Mouse (Mus musculus): ENCODE results near the gene Smu1. TPM values are rescaled to one million over a fixed set of nuclear protein-coding genes. Genes with fewer than 3 reads are reported as not detected.

Smu1 gene
- polyA plus RNA-seq (2012; fragmentation: generic; extraction: Trizol), result 81.4 TPM
- long read RNA-seq, experiment 1, transcript Smu1-201 (12 exons, 2,418 nt), result major isoform, 154 of 173 reads
- long read RNA-seq, experiment 1, partial matches to known transcripts, result 15 of 173 reads
- long read RNA-seq, experiment 1, other reads (novel, unspliced or antisense), result 4 of 173 reads
- long read RNA-seq, experiment 2, transcript Smu1-201 (12 exons, 2,418 nt), result major isoform, 859 of 882 reads
- long read RNA-seq, experiment 2, partial matches to known transcripts, result 8 of 882 reads
- long read RNA-seq, experiment 2, other reads (novel, unspliced or antisense), result 14 of 882 reads

- Histone ChIP-seq H3K27me3 (ENCODE audit: control insufficient read depth, insufficient read depth, insufficient read length) (peaks cover 10% of the 10 kb centered on the region), H3ac (ENCODE audit: control insufficient read depth, insufficient read length, low read depth) (peak within 1 kb of the TSS; percentile 77), H3K79me2 (ENCODE audit: control insufficient read depth, insufficient read depth) (peaks cover 26% of the 10 kb centered on the region), H3K79me3 (ENCODE audit: low read depth) (peaks cover 22% of the 10 kb centered on the region), H3K36me3 (ENCODE audit: control insufficient read depth, insufficient read depth) (peaks cover 30% of the 10 kb centered on the region), H3K4me3 (ENCODE audit: insufficient read depth, poor library complexity, severe bottlenecking) (peak within 1 kb of the TSS; percentile 96)
- TF ChIP-seq MYOG (IDR thresholded peaks at IDR 0.05; ENCODE audit: control insufficient read depth, extremely low read depth, insufficient read length) (no peak), FOSL1 (IDR thresholded peaks at IDR 0.05; ENCODE audit: insufficient read depth, low read length, poor library complexity, severe bottlenecking) (no peak), MYOD1 (IDR thresholded peaks at IDR 0.05; ENCODE audit: control insufficient read depth, insufficient read length, low read depth) (no peak), USF1 (IDR thresholded peaks at IDR 0.05; ENCODE audit: low read depth) (no peak), CEBPB (IDR thresholded peaks at IDR 0.05; ENCODE audit: low read depth) (no peak), MAX (IDR thresholded peaks at IDR 0.05) (peak; percentile 77)
Measured at GRCm38 (mm10) chr4:40757780-40758420, at the start of gene Smu1. Smu1 (minus strand) TSS chr4:40757923.

- Histone ChIP-seq H3K79me2 (ENCODE audit: control insufficient read depth, insufficient read depth) (no peaks in the 10 kb centered on the region), H3K27me3 (ENCODE audit: control insufficient read depth, insufficient read depth, insufficient read length) (no peaks in the 10 kb centered on the region), H3K4me3 (ENCODE audit: insufficient read depth, poor library complexity, severe bottlenecking) (no peak overlapping the region), H3K79me3 (ENCODE audit: low read depth) (no peaks in the 10 kb centered on the region), H3ac (ENCODE audit: control insufficient read depth, insufficient read length, low read depth) (no peak overlapping the region), H3K36me3 (ENCODE audit: control insufficient read depth, insufficient read depth) (peaks cover 84% of the 10 kb centered on the region)
- no peak for TF ChIP-seq MYOG (IDR thresholded peaks at IDR 0.05; ENCODE audit: control insufficient read depth, extremely low read depth, insufficient read length)
- TF ChIP-seq FOSL1 (IDR thresholded peaks at IDR 0.05; ENCODE audit: insufficient read depth, low read length, poor library complexity, severe bottlenecking), result no peak
- no peak for TF ChIP-seq MYOD1 (IDR thresholded peaks at IDR 0.05; ENCODE audit: control insufficient read depth, insufficient read length, low read depth)
- TF ChIP-seq CEBPB (IDR thresholded peaks at IDR 0.05; ENCODE audit: low read depth), result no peak
- TF ChIP-seq MAX (IDR thresholded peaks at IDR 0.05), result no peak
- no peak for TF ChIP-seq USF1 (IDR thresholded peaks at IDR 0.05; ENCODE audit: low read depth)
- no peak for TF ChIP-seq CTCF (IDR thresholded peaks at IDR 0.05; ENCODE audit: control insufficient read depth, insufficient read depth, insufficient read length)
Measured at GRCm38 (mm10) chr4:40807382-40807781, 49.7 kb upstream of the Smu1 start.

GRCm38 (mm10) chr4:40805401-40805800 is 47.7 kb upstream of the Smu1 start:
- Histone ChIP-seq H3K79me3 (ENCODE audit: low read depth) (no peaks in the 10 kb centered on the region), H3K27me3 (ENCODE audit: control insufficient read depth, insufficient read depth, insufficient read length) (no peaks in the 10 kb centered on the region), H3K4me3 (ENCODE audit: insufficient read depth, poor library complexity, severe bottlenecking) (no peak overlapping the region), H3ac (ENCODE audit: control insufficient read depth, insufficient read length, low read depth) (no peak overlapping the region), H3K79me2 (ENCODE audit: control insufficient read depth, insufficient read depth) (no peaks in the 10 kb centered on the region), H3K36me3 (ENCODE audit: control insufficient read depth, insufficient read depth) (peaks cover 67% of the 10 kb centered on the region)
- TF ChIP-seq MYOG (IDR thresholded peaks at IDR 0.05; ENCODE audit: control insufficient read depth, extremely low read depth, insufficient read length) (no peak), CEBPB (IDR thresholded peaks at IDR 0.05; ENCODE audit: low read depth) (no peak), FOSL1 (IDR thresholded peaks at IDR 0.05; ENCODE audit: insufficient read depth, low read length, poor library complexity, severe bottlenecking) (no peak), MAX (IDR thresholded peaks at IDR 0.05) (no peak), USF1 (IDR thresholded peaks at IDR 0.05; ENCODE audit: low read depth) (no peak), CTCF (IDR thresholded peaks at IDR 0.05; ENCODE audit: control insufficient read depth, insufficient read depth, insufficient read length) (no peak), MYOD1 (IDR thresholded peaks at IDR 0.05; ENCODE audit: control insufficient read depth, insufficient read length, low read depth) (no peak)

- no peaks in the 10 kb centered on the region for H3K79me3 ChIP-seq (ENCODE audit: low read depth)
- TF ChIP-seq FOSL1 (IDR thresholded peaks at IDR 0.05; ENCODE audit: insufficient read depth, low read length, poor library complexity, severe bottlenecking) (no peak), MYOG (IDR thresholded peaks at IDR 0.05; ENCODE audit: control insufficient read depth, extremely low read depth, insufficient read length) (no peak), CEBPB (IDR thresholded peaks at IDR 0.05; ENCODE audit: low read depth) (no peak), USF1 (IDR thresholded peaks at IDR 0.05; ENCODE audit: low read depth) (no peak), CTCF (IDR thresholded peaks at IDR 0.05; ENCODE audit: control insufficient read depth, insufficient read depth, insufficient read length) (no peak), MAX (IDR thresholded peaks at IDR 0.05) (no peak), MYOD1 (IDR thresholded peaks at IDR 0.05; ENCODE audit: control insufficient read depth, insufficient read length, low read depth) (no peak)
- peaks cover 45% of the 10 kb centered on the region for H3K36me3 ChIP-seq (ENCODE audit: control insufficient read depth, insufficient read depth)
- H3ac ChIP-seq (ENCODE audit: control insufficient read depth, insufficient read length, low read depth), result no peak overlapping the region
- H3K79me2 ChIP-seq (ENCODE audit: control insufficient read depth, insufficient read depth), result no peaks in the 10 kb centered on the region
- no peaks in the 10 kb centered on the region for H3K27me3 ChIP-seq (ENCODE audit: control insufficient read depth, insufficient read depth, insufficient read length)
- no peak overlapping the region for H3K4me3 ChIP-seq (ENCODE audit: insufficient read depth, poor library complexity, severe bottlenecking)
Measured at GRCm38 (mm10) chr4:40802787-40803186, 45.1 kb upstream of the Smu1 start.

GRCm38 (mm10) chr4:40801908-40802307 is 44.2 kb upstream of the Smu1 start:
- no peak overlapping the region for H3K4me3 ChIP-seq (ENCODE audit: insufficient read depth, poor library complexity, severe bottlenecking)
- no peaks in the 10 kb centered on the region for H3K27me3 ChIP-seq (ENCODE audit: control insufficient read depth, insufficient read depth, insufficient read length)
- no peak for TF ChIP-seq MAX (IDR thresholded peaks at IDR 0.05)
- TF ChIP-seq MYOD1 (IDR thresholded peaks at IDR 0.05; ENCODE audit: control insufficient read depth, insufficient read length, low read depth), result no peak
- no peak for TF ChIP-seq CEBPB (IDR thresholded peaks at IDR 0.05; ENCODE audit: low read depth)
- TF ChIP-seq FOSL1 (IDR thresholded peaks at IDR 0.05; ENCODE audit: insufficient read depth, low read length, poor library complexity, severe bottlenecking), result no peak
- TF ChIP-seq USF1 (IDR thresholded peaks at IDR 0.05; ENCODE audit: low read depth), result no peak
- TF ChIP-seq CTCF (IDR thresholded peaks at IDR 0.05; ENCODE audit: control insufficient read depth, insufficient read depth, insufficient read length), result no peak
- no peak for TF ChIP-seq MYOG (IDR thresholded peaks at IDR 0.05; ENCODE audit: control insufficient read depth, extremely low read depth, insufficient read length)
- no peak overlapping the region for H3ac ChIP-seq (ENCODE audit: control insufficient read depth, insufficient read length, low read depth)
- H3K79me2 ChIP-seq (ENCODE audit: control insufficient read depth, insufficient read depth), result no peaks in the 10 kb centered on the region
- no peaks in the 10 kb centered on the region for H3K79me3 ChIP-seq (ENCODE audit: low read depth)
- peaks cover 43% of the 10 kb centered on the region for H3K36me3 ChIP-seq (ENCODE audit: control insufficient read depth, insufficient read depth)
